Mouse (Mus musculus) CH12.LX (cell line): ENCODE measurements at regions not wholly inside any gene's neighbourhood (a gene's known extent, or its start where the extent isn't known, plus 50 kb on each side); places are given as distances from the start of the nearest gene placed in this dataset.

Experiments
- DNase-seq: peaks from one replicate; pipeline ENCODE4 v3.0.0-alpha.2; 2013; ENCODE audit errors: extremely low read depth
- H3K27ac ChIP-seq: 2 replicates; pipeline ENCODE4 v1.5.1; 2012; ENCODE audit warnings: low read depth, mild to moderate bottlenecking, control low read depth, moderate library complexity; ENCODE audit not compliant: insufficient read depth
- H3K27me3 ChIP-seq: replicated peaks from 2 replicates; pipeline ENCODE3; 2012; ENCODE audit warnings: inconsistent platforms
- H3K36me3 ChIP-seq, 2 experiments: replicated peaks in 1 of 2; 2 replicates each; pipeline versions ENCODE3 to v1.6.1; 2012; ENCODE audit warnings: inconsistent platforms in 1 of 2, low read length in 1 of 2, mild to moderate bottlenecking in 1 of 2, mixed read lengths in 1 of 2, moderate library complexity in 1 of 2; ENCODE audit not compliant: control insufficient read depth in 1 of 2, insufficient read depth in 1 of 2
- H3K4me1 ChIP-seq, 2 experiments: 2 replicates each; pipeline ENCODE4 v1.6.1; 2012; ENCODE audit warnings: inconsistent platforms in 1 of 2, moderate library complexity in 1 of 2; ENCODE audit not compliant: insufficient read depth in 2 of 2, control insufficient read depth in 1 of 2
- H3K4me2 ChIP-seq: 2 replicates; pipeline ENCODE4 v1.6.1; 2012; ENCODE audit warnings: low read depth, mild to moderate bottlenecking, control low read depth; ENCODE audit not compliant: poor library complexity, insufficient read depth, severe bottlenecking
- H3K4me3 ChIP-seq, 3 experiments: fragments of 150-350 bp in 1 of 3; sonication (generic) in 1 of 3; replicated peaks in 1 of 3; 2 replicates each; pipeline versions ENCODE3 to v1.5.1; 2011 to 2012; ENCODE audit warnings: low read depth in 2 of 3, low read length in 2 of 3, mild to moderate bottlenecking in 2 of 3, moderate library complexity in 2 of 3, control low read depth in 1 of 3, improper control_type of control experiment in 1 of 3, inconsistent platforms in 1 of 3, mixed read lengths in 1 of 3; ENCODE audit not compliant: poor library complexity in 1 of 3
- H3K79me2 ChIP-seq: replicated peaks from 2 replicates; pipeline ENCODE4 v1.6.1; 2012; ENCODE audit warnings: mild to moderate bottlenecking, moderate library complexity; ENCODE audit not compliant: control insufficient read depth, poor library complexity, insufficient read depth, severe bottlenecking; ENCODE audit errors: extremely low read depth
- H3K9ac ChIP-seq: 2 replicates; pipeline ENCODE4 v1.6.1; 2012; ENCODE audit warnings: low read depth, mild to moderate bottlenecking, control low read depth, moderate library complexity; ENCODE audit not compliant: insufficient read depth
- H3K9me3 ChIP-seq: replicated peaks from 2 replicates; pipeline ENCODE3; 2012; ENCODE audit warnings: low read length, inconsistent platforms, mixed read lengths
- CHD1 ChIP-seq: IDR thresholded peaks from 2 replicates; pipeline ENCODE4 v1.6.1; 2012; ENCODE audit warnings: low read depth, low read length, improper control_type of control experiment, inconsistent platforms
- ELF1 ChIP-seq: IDR thresholded peaks from 2 replicates; pipeline ENCODE4 v1.6.1; 2014; ENCODE audit warnings: low read depth, mild to moderate bottlenecking, inconsistent platforms, low read length, improper control_type of control experiment
- ETS1 ChIP-seq: conservative IDR thresholded peaks from 2 replicates; pipeline ENCODE4 v1.6.1; 2012; ENCODE audit warnings: low read depth, mild to moderate bottlenecking, inconsistent platforms, low read length, improper control_type of control experiment, moderate library complexity
- IRF4 ChIP-seq: IDR thresholded peaks from 2 replicates; pipeline ENCODE4 v1.6.1; 2014; ENCODE audit warnings: low read depth, mild to moderate bottlenecking, inconsistent platforms, low read length, improper control_type of control experiment
- KAT2A ChIP-seq: IDR thresholded peaks from 2 replicates; pipeline ENCODE4 v1.6.1; 2012; ENCODE audit warnings: low read length, improper control_type of control experiment, inconsistent platforms; ENCODE audit not compliant: insufficient replicate concordance
- MAX ChIP-seq: IDR thresholded peaks from 2 replicates; pipeline ENCODE4 v1.6.1; 2011; ENCODE audit warnings: low read length, improper control_type of control experiment
- MAZ ChIP-seq: IDR thresholded peaks from 2 replicates; pipeline ENCODE4 v1.6.1; 2012; ENCODE audit warnings: low read depth, mild to moderate bottlenecking, inconsistent platforms, low read length, improper control_type of control experiment, moderate library complexity
- MEF2A ChIP-seq: IDR thresholded peaks from 2 replicates; pipeline ENCODE4 v1.6.1; 2014; ENCODE audit warnings: low read depth, mild to moderate bottlenecking, inconsistent platforms, low read length, improper control_type of control experiment, borderline replicate concordance
- NRF1 ChIP-seq: IDR thresholded peaks from 2 replicates; pipeline ENCODE4 v1.6.1; 2014; ENCODE audit warnings: low read depth, mild to moderate bottlenecking, inconsistent platforms, low read length, improper control_type of control experiment, moderate library complexity
- RAD21 ChIP-seq: IDR thresholded peaks from 2 replicates; pipeline ENCODE4 v1.6.1; 2011; ENCODE audit warnings: low read depth, mild to moderate bottlenecking, low read length, improper control_type of control experiment, moderate library complexity
- RCOR1 ChIP-seq: conservative IDR thresholded peaks from 2 replicates; pipeline ENCODE4 v1.6.1; 2012; ENCODE audit warnings: low read depth, mild to moderate bottlenecking, inconsistent platforms, low read length, improper control_type of control experiment
- SIN3A ChIP-seq: IDR thresholded peaks from 2 replicates; pipeline ENCODE4 v1.6.1; 2012; ENCODE audit warnings: low read length, improper control_type of control experiment, inconsistent platforms
- TCF12 ChIP-seq: IDR thresholded peaks from 2 replicates; pipeline ENCODE4 v1.6.1; 2014; ENCODE audit warnings: low read depth, mild to moderate bottlenecking, inconsistent platforms, low read length, improper control_type of control experiment
- UBTF ChIP-seq: IDR thresholded peaks from 2 replicates; pipeline ENCODE4 v1.6.1; 2012; ENCODE audit warnings: low read depth, mild to moderate bottlenecking, inconsistent platforms, low read length, improper control_type of control experiment, moderate library complexity
- USF1 ChIP-seq: IDR thresholded peaks from 2 replicates; pipeline ENCODE4 v1.6.1; 2014; ENCODE audit warnings: low read depth, mild to moderate bottlenecking, inconsistent platforms, low read length, improper control_type of control experiment
- ZKSCAN1 ChIP-seq: IDR thresholded peaks from 2 replicates; pipeline ENCODE4 v1.6.1; 2012; ENCODE audit warnings: low read depth, inconsistent platforms, low read length, improper control_type of control experiment, borderline replicate concordance
- ZNF384 ChIP-seq: IDR thresholded peaks from 2 replicates; pipeline ENCODE4 v1.6.1; 2012; ENCODE audit warnings: low read depth, low read length, improper control_type of control experiment, inconsistent platforms
- dilution Hi-C: fragments of 300-500 bp; cut with MboI; formaldehyde crosslinking; loops from 2 replicates; pipeline ENCODE4 v1.14.3; 2020; ENCODE audit warnings: low sequenced_read_pairs; ENCODE audit not compliant: extremely low pct_unique_long_range_greater_than_20kb, extremely low pct_ligation_motif_present
- in situ Hi-C: fragments of 300-500 bp; cut with MboI; formaldehyde crosslinking; loops from 3 replicates; pipeline ENCODE4 v1.14.3; 2019; ENCODE audit warnings: low sequenced_read_pairs, low pct_ligation_motif_present, low pct_unique_long_range_greater_than_20kb, mixed read lengths

DNA sequence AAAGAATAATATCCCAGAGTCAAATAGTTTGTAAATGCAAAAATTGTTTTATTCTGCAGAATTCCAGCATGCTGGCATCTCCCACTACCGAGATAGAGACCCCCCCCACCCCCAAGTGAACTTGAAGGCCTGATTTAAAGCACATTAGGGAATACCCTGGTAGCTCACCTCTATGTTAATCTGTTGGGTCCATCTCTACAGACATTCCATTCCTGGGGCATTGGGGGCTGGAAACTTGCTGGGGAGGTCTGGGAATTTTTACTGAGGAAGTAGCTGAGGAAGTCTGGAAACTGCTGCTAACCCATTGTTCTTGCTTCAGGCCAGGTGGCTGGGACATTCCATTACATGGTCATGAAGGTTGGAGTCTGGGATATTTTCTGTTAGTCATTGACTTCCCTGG is 210.8 kb upstream of the Ddi1 start:
- Histone ChIP-seq H3K27me3 (no peaks in the 10 kb centered on the region), H3K9ac (no peak overlapping the region), H3K9me3 (no peaks in the 10 kb centered on the region), H3K4me2 (no peak overlapping the region), H3K36me3 (no peaks in the 10 kb centered on the region), H3K4me1 (no peaks in the 10 kb centered on the region), H3K4me3 (no peak overlapping the region), H3K79me2 (no peaks in the 10 kb centered on the region), H3K27ac (no peak overlapping the region)
- dilution Hi-C loops (no loop called here), in situ Hi-C loops (no loop called here)
- no peak for DNase-seq
- TF ChIP-seq NRF1 (no peak), ETS1 (no peak), CHD1 (no peak), SIN3A (no peak), TCF12 (no peak), ZKSCAN1 (no peak), RAD21 (no peak), ELF1 (no peak), MAX (no peak), KAT2A (no peak), RCOR1 (no peak), UBTF (no peak), IRF4 (no peak), MEF2A (no peak), USF1 (no peak)

GRCm38 (mm10) chr9:6454542-6454941 is 184.9 kb upstream of the Ddi1 start:
- Histone ChIP-seq H3K79me2 (no peaks in the 10 kb centered on the region), H3K4me1 (no peaks in the 10 kb centered on the region), H3K9me3 (no peaks in the 10 kb centered on the region), H3K4me3 (no peak overlapping the region), H3K4me2 (no peak overlapping the region), H3K27me3 (no peaks in the 10 kb centered on the region), H3K36me3 (no peaks in the 10 kb centered on the region), H3K27ac (no peak overlapping the region), H3K9ac (no peak overlapping the region)
- DNase-seq, result no peak
- in situ Hi-C loops (no loop called here), dilution Hi-C loops (no loop called here)
- TF ChIP-seq MAZ, result no peak
- no peak for TF ChIP-seq ZNF384
